Mouse (Mus musculus): ENCODE data around the gene Trim25. TPM values are rescaled to one million over a fixed set of nuclear protein-coding genes. Genes with fewer than 3 reads are reported as not detected.
"Not testable (repeated sequence)": the region's sequence is repeated elsewhere in the genome, so short reads cannot be mapped to it uniquely, and the experiment has no call there.

The Trim25 gene
- polyA plus RNA-seq, 1 experiment, result 51.5 TPM

GRCm38 (mm10) chr11:88989530-88989929, 9.6 kb upstream of the Trim25 start:
- H3K4me3 ChIP-seq (replicated peaks; ENCODE audit: extremely low read depth, low read depth, low read length), result no peak overlapping the region
- TF ChIP-seq CTCF (IDR thresholded peaks at IDR 0.05; ENCODE audit: insufficient read depth, low read length), result 0 out of 2 replicates have a peak, but pooled peaks have one; percentile 17
- TF ChIP-seq POLR2A (IDR thresholded peaks at IDR 0.05; ENCODE audit: borderline replicate concordance, extremely low read depth, low read depth, low read length), result no peak
- peaks cover 3% of the 10 kb centered on the region for H3K4me1 ChIP-seq (ENCODE audit: control insufficient read depth, insufficient read depth, low read length)
- 56% methylated on average over 5 of the region's 5 CpGs for WGBS
- no peak for DNase-seq

GRCm38 (mm10) chr11:88993186-88993585, 6.0 kb upstream of the Trim25 start:
- H3K4me1 ChIP-seq (ENCODE audit: control insufficient read depth, insufficient read depth, low read length), result peaks cover 3% of the 10 kb centered on the region
- no peak for DNase-seq
- H3K4me3 ChIP-seq (replicated peaks; ENCODE audit: extremely low read depth, low read depth, low read length), result no peak overlapping the region
- TF ChIP-seq POLR2A (IDR thresholded peaks at IDR 0.05; ENCODE audit: borderline replicate concordance, extremely low read depth, low read depth, low read length) (no peak), CTCF (IDR thresholded peaks at IDR 0.05; ENCODE audit: insufficient read depth, low read length) (no peak)
- 50% methylated on average over 7 of the region's 7 CpGs for WGBS

GRCm38 (mm10) chr11:88993625-88994024, 5.6 kb upstream of the Trim25 start:
- H3K4me1 ChIP-seq (ENCODE audit: control insufficient read depth, insufficient read depth, low read length), result peaks cover 3% of the 10 kb centered on the region

GRCm38 (mm10) chr11:88994492-88994891, 4.7 kb upstream of the Trim25 start:
- TF ChIP-seq POLR2A (IDR thresholded peaks at IDR 0.05; ENCODE audit: borderline replicate concordance, extremely low read depth, low read depth, low read length), result no peak
- no peak for TF ChIP-seq CTCF (IDR thresholded peaks at IDR 0.05; ENCODE audit: insufficient read depth, low read length)
- 83% methylated on average over 7 of the region's 7 CpGs for WGBS
- no peak overlapping the region for H3K4me3 ChIP-seq (replicated peaks; ENCODE audit: extremely low read depth, low read depth, low read length)
- peaks cover 3% of the 10 kb centered on the region for H3K4me1 ChIP-seq (ENCODE audit: control insufficient read depth, insufficient read depth, low read length)
- no peak for DNase-seq

More at GRCm38 (mm10) chr11:88993625-88994024, 5.6 kb upstream of the Trim25 start:
- H3K4me3 ChIP-seq (replicated peaks; ENCODE audit: extremely low read depth, low read depth, low read length), result no peak overlapping the region
- DNase-seq, result peak; percentile 64
- peak; percentile 81 for TF ChIP-seq CTCF (IDR thresholded peaks at IDR 0.05; ENCODE audit: insufficient read depth, low read length)
- no peak for TF ChIP-seq POLR2A (IDR thresholded peaks at IDR 0.05; ENCODE audit: borderline replicate concordance, extremely low read depth, low read depth, low read length)
- WGBS, result 11% methylated on average over 5 of the region's 5 CpGs

GRCm38 (mm10) chr11:88995616-88996015, 3.6 kb upstream of the Trim25 start:
- DNase-seq, result no peak
- no peak overlapping the region for H3K4me3 ChIP-seq (replicated peaks; ENCODE audit: extremely low read depth, low read depth, low read length)
- peaks cover 5% of the 10 kb centered on the region for H3K4me1 ChIP-seq (ENCODE audit: control insufficient read depth, insufficient read depth, low read length)
- no peak for TF ChIP-seq POLR2A (IDR thresholded peaks at IDR 0.05; ENCODE audit: borderline replicate concordance, extremely low read depth, low read depth, low read length)
- TF ChIP-seq CTCF (IDR thresholded peaks at IDR 0.05; ENCODE audit: insufficient read depth, low read length), result no peak
- 81% methylated on average over 2 of the region's 2 CpGs for WGBS

GRCm38 (mm10) chr11:88996427-88996826, 2.7 kb upstream of the Trim25 start:
- Histone ChIP-seq H3K4me3 (replicated peaks; ENCODE audit: extremely low read depth, low read depth, low read length) (peak overlapping the region; percentile 6), H3K4me1 (ENCODE audit: control insufficient read depth, insufficient read depth, low read length) (peaks cover 11% of the 10 kb centered on the region)
- TF ChIP-seq CTCF (IDR thresholded peaks at IDR 0.05; ENCODE audit: insufficient read depth, low read length) (no peak), POLR2A (IDR thresholded peaks at IDR 0.05; ENCODE audit: borderline replicate concordance, extremely low read depth, low read depth, low read length) (no peak)
- WGBS, result 23% methylated on average over 7 of the region's 7 CpGs
- no peak for DNase-seq

GRCm38 (mm10) chr11:88997343-88997742, 1.8 kb upstream of the Trim25 start:
- H3K4me1 ChIP-seq (ENCODE audit: control insufficient read depth, insufficient read depth, low read length), result peaks cover 15% of the 10 kb centered on the region
- DNase-seq; H3K4me3 ChIP-seq (replicated peaks; ENCODE audit: extremely low read depth, low read depth, low read length): not testable (repeated sequence)
- WGBS, result 83% methylated on average over 5 of the region's 5 CpGs

- no peak for DNase-seq
- TF ChIP-seq POLR2A (IDR thresholded peaks at IDR 0.05; ENCODE audit: borderline replicate concordance, extremely low read depth, low read depth, low read length) (no peak), CTCF (IDR thresholded peaks at IDR 0.05; ENCODE audit: insufficient read depth, low read length) (no peak)
- WGBS, result 25% methylated on average over 3 of the region's 3 CpGs
- Histone ChIP-seq H3K4me3 (replicated peaks; ENCODE audit: extremely low read depth, low read depth, low read length) (no peak overlapping the region), H3K4me1 (ENCODE audit: control insufficient read depth, insufficient read depth, low read length) (peaks cover 16% of the 10 kb centered on the region)
Observed at GRCm38 (mm10) chr11:88998406-88998805, 770 bp upstream of the Trim25 start.

GRCm38 (mm10) chr11:88999723-89000526, 749 bp downstream of the Trim25 start:
- peak overlapping the region; percentile 93 for H3K4me3 ChIP-seq (replicated peaks; ENCODE audit: extremely low read depth, low read depth, low read length)
- peaks cover 18% of the 10 kb centered on the region for H3K4me1 ChIP-seq (ENCODE audit: control insufficient read depth, insufficient read depth, low read length)
- TF ChIP-seq POLR2A (IDR thresholded peaks at IDR 0.05; ENCODE audit: borderline replicate concordance, extremely low read depth, low read depth, low read length), result no peak
- DNase-seq, result no peak
- 12% methylated on average over 33 of the region's 33 CpGs for WGBS

GRCm38 (mm10) chr11:89000527-89000819, 1.3 kb downstream of the Trim25 start:
- Histone ChIP-seq H3K4me1 (ENCODE audit: control insufficient read depth, insufficient read depth, low read length) (peaks cover 18% of the 10 kb centered on the region), H3K4me3 (replicated peaks; ENCODE audit: extremely low read depth, low read depth, low read length) (peak overlapping the region; percentile 93)
- TF ChIP-seq CTCF (IDR thresholded peaks at IDR 0.05; ENCODE audit: insufficient read depth, low read length) (no peak), POLR2A (IDR thresholded peaks at IDR 0.05; ENCODE audit: borderline replicate concordance, extremely low read depth, low read depth, low read length) (no peak)
- no peak for DNase-seq
